Mouse (Mus musculus): ENCODE data around the gene Mak. TPM values are rescaled to one million over a fixed set of nuclear protein-coding genes. Genes with fewer than 3 reads are reported as not detected.

The Mak gene
- polyA plus RNA-seq, 2 experiments = 0.09 to 0.27 TPM

- ATAC-seq (ENCODE audit: insufficient read depth) = no peak
- no peak overlapping the region for H3K27ac ChIP-seq
- 23% methylated on average over 15 of the region's 15 CpGs for WGBS (ENCODE audit: insufficient replicate concordance)
- H3K4me2 ChIP-seq (ENCODE audit: low read depth) = peak overlapping the region; percentile 26; the same call in 1 of the 2 replicates
- no peak for TF ChIP-seq EP300 (IDR thresholded peaks at IDR 0.05; ENCODE audit: low read depth)
- TF ChIP-seq CTCF (IDR thresholded peaks at IDR 0.05; ENCODE audit: low read depth) = no peak
- peak overlapping the region in 1 of 2 experiments; percentile 17; a peak in 1 of 4 replicates for H3K4me3 ChIP-seq (ENCODE audit: insufficient read depth in 1 of 2, low read depth in 2 of 2, low read length in 2 of 2)
- H3K9me3 ChIP-seq (ENCODE audit: control insufficient read depth, low read length) = no peaks in the 10 kb centered on the region
- no peak overlapping the region for H3K9ac ChIP-seq (replicated peaks)
- no peaks in the 10 kb centered on the region for H3K36me3 ChIP-seq (replicated peaks; ENCODE audit: control insufficient read depth, insufficient read depth, low read depth)
- H3K4me1 ChIP-seq (replicated peaks; ENCODE audit: control insufficient read depth in 2 of 2, insufficient read depth in 2 of 2, low read length in 1 of 2) = peaks cover 6 to 13% of the 10 kb centered on the region in 2 experiments; a peak in 3 of 4 replicates
- DNase-seq (ENCODE audit: low read depth in 3 of 3, low spot score in 3 of 3) = no peak
- H3K27me3 ChIP-seq (ENCODE audit: control insufficient read depth, insufficient read depth, low read length) = no peaks in the 10 kb centered on the region
Observed at GRCm38 (mm10) chr13:41098325-41098724, 18.8 kb upstream of the Mak start.

- no peak overlapping the region for H3K4me3 ChIP-seq (ENCODE audit: insufficient read depth in 1 of 2, low read depth in 2 of 2, low read length in 2 of 2)
- ATAC-seq (ENCODE audit: insufficient read depth) (no peak), DNase-seq (ENCODE audit: low read depth in 3 of 3, low spot score in 3 of 3) (no peak)
- WGBS (ENCODE audit: insufficient replicate concordance) = 18% methylated on average over 16 of the region's 16 CpGs
- TF ChIP-seq EP300 (IDR thresholded peaks at IDR 0.05; ENCODE audit: low read depth) = no peak
- no peak for TF ChIP-seq CTCF (IDR thresholded peaks at IDR 0.05; ENCODE audit: low read depth)
- H3K27me3 ChIP-seq (ENCODE audit: control insufficient read depth, insufficient read depth, low read length) = no peaks in the 10 kb centered on the region
- no peak overlapping the region for H3K9ac ChIP-seq (replicated peaks)
- H3K4me1 ChIP-seq (replicated peaks; ENCODE audit: control insufficient read depth in 2 of 2, insufficient read depth in 2 of 2, low read length in 1 of 2) = peaks cover 6 to 13% of the 10 kb centered on the region in 2 experiments; a peak in 3 of 4 replicates
- H3K27ac ChIP-seq = no peak overlapping the region
- H3K36me3 ChIP-seq (replicated peaks; ENCODE audit: control insufficient read depth, insufficient read depth, low read depth) = no peaks in the 10 kb centered on the region
- H3K9me3 ChIP-seq (ENCODE audit: control insufficient read depth, low read length) = no peaks in the 10 kb centered on the region
- peak overlapping the region; percentile 26 for H3K4me2 ChIP-seq (ENCODE audit: low read depth)
Observed at GRCm38 (mm10) chr13:41097324-41098058, 18.0 kb upstream of the Mak start.

- H3K4me2 ChIP-seq (ENCODE audit: low read depth) = no peak overlapping the region
- H3K9me3 ChIP-seq (ENCODE audit: control insufficient read depth, low read length) = no peaks in the 10 kb centered on the region
- ATAC-seq (ENCODE audit: insufficient read depth) (no peak), DNase-seq (ENCODE audit: low read depth in 3 of 3, low spot score in 3 of 3) (no peak)
- H3K4me3 ChIP-seq (ENCODE audit: insufficient read depth in 1 of 2, low read depth in 2 of 2, low read length in 2 of 2) = no peak overlapping the region
- WGBS (ENCODE audit: insufficient replicate concordance) = 69% methylated on average over 10 of the region's 10 CpGs
- no peaks in the 10 kb centered on the region for H3K36me3 ChIP-seq (replicated peaks; ENCODE audit: control insufficient read depth, insufficient read depth, low read depth)
- TF ChIP-seq EP300 (IDR thresholded peaks at IDR 0.05; ENCODE audit: low read depth) = no peak
- no peak for TF ChIP-seq CTCF (IDR thresholded peaks at IDR 0.05; ENCODE audit: low read depth)
- no peak overlapping the region for H3K27ac ChIP-seq
- H3K9ac ChIP-seq (replicated peaks) = no peak overlapping the region
- H3K27me3 ChIP-seq (ENCODE audit: control insufficient read depth, insufficient read depth, low read length) = peaks cover 6% of the 10 kb centered on the region
- H3K4me1 ChIP-seq (replicated peaks; ENCODE audit: control insufficient read depth in 2 of 2, insufficient read depth in 2 of 2, low read length in 1 of 2) = peaks cover 6 to 13% of the 10 kb centered on the region in 2 experiments; a peak in 3 of 4 replicates
Observed at GRCm38 (mm10) chr13:41094160-41094559, 14.7 kb upstream of the Mak start.

GRCm38 (mm10) chr13:41091271-41091670 is 11.8 kb upstream of the Mak start:
- no peak overlapping the region for H3K27ac ChIP-seq
- TF ChIP-seq CTCF (IDR thresholded peaks at IDR 0.05; ENCODE audit: low read depth) = no peak
- TF ChIP-seq EP300 (IDR thresholded peaks at IDR 0.05; ENCODE audit: low read depth) = no peak
- H3K36me3 ChIP-seq (replicated peaks; ENCODE audit: control insufficient read depth, insufficient read depth, low read depth) = no peaks in the 10 kb centered on the region
- DNase-seq (ENCODE audit: low read depth in 3 of 3, low spot score in 3 of 3) (no peak), ATAC-seq (ENCODE audit: insufficient read depth) (no peak)
- no peak overlapping the region for H3K4me3 ChIP-seq (ENCODE audit: insufficient read depth in 1 of 2, low read depth in 2 of 2, low read length in 2 of 2)
- 38% methylated on average over 10 of the region's 10 CpGs for WGBS (ENCODE audit: insufficient replicate concordance)
- no peak overlapping the region for H3K9ac ChIP-seq (replicated peaks)
- peaks cover 6% of the 10 kb centered on the region for H3K27me3 ChIP-seq (ENCODE audit: control insufficient read depth, insufficient read depth, low read length)
- no peak overlapping the region for H3K4me2 ChIP-seq (ENCODE audit: low read depth)
- no peaks in the 10 kb centered on the region for H3K9me3 ChIP-seq (ENCODE audit: control insufficient read depth, low read length)
- no peaks in the 10 kb centered on the region for H3K4me1 ChIP-seq (replicated peaks; ENCODE audit: control insufficient read depth in 2 of 2, insufficient read depth in 2 of 2, low read length in 1 of 2)

DNA sequence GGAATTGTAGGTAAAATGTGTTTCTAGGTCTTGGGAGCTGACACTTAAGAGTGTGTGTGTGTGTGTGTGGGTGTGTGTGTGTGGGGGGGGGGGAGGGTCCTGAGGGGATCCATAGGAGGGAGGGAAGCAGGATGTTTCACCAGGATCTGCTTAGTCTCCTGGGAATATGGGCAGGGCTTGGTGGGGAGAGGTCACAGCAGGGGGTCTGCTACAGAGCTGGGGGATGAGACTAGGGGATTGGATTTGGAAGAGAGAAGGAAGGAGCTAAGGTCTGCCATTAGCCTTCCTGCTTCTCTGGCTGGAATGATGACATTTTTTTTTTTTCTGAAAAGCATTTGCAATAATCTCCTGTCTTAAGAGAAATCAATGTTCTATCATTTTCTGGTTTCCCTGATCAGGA is 9.2 kb upstream of the Mak start:
- Histone ChIP-seq H3K27me3 (ENCODE audit: control insufficient read depth, insufficient read depth, low read length) (peaks cover 6% of the 10 kb centered on the region), H3K9me3 (ENCODE audit: control insufficient read depth, low read length) (no peaks in the 10 kb centered on the region), H3K4me1 (replicated peaks; ENCODE audit: control insufficient read depth in 2 of 2, insufficient read depth in 2 of 2, low read length in 1 of 2) (no peaks in the 10 kb centered on the region), H3K36me3 (replicated peaks; ENCODE audit: control insufficient read depth, insufficient read depth, low read depth) (no peaks in the 10 kb centered on the region), H3K4me2 (ENCODE audit: low read depth) (no peak overlapping the region), H3K4me3 (ENCODE audit: insufficient read depth in 1 of 2, low read depth in 2 of 2, low read length in 2 of 2) (no peak overlapping the region), H3K27ac (no peak overlapping the region), H3K9ac (replicated peaks) (no peak overlapping the region)
- DNase-seq (ENCODE audit: low read depth in 3 of 3, low spot score in 3 of 3) = no peak
- no peak for TF ChIP-seq EP300 (IDR thresholded peaks at IDR 0.05; ENCODE audit: low read depth)
- TF ChIP-seq CTCF (IDR thresholded peaks at IDR 0.05; ENCODE audit: low read depth) = no peak
- ATAC-seq (ENCODE audit: insufficient read depth) = no peak

Data from liver, embryonic 14.5 days (tissue).